Mouse (Mus musculus): Measurements from ENCODE around the gene Olfr1118.
"Not testable (repeated sequence)": the region's sequence is repeated elsewhere in the genome, so short reads cannot be mapped to it uniquely, and the experiment has no call there.

Olfr1118 gene

DNA sequence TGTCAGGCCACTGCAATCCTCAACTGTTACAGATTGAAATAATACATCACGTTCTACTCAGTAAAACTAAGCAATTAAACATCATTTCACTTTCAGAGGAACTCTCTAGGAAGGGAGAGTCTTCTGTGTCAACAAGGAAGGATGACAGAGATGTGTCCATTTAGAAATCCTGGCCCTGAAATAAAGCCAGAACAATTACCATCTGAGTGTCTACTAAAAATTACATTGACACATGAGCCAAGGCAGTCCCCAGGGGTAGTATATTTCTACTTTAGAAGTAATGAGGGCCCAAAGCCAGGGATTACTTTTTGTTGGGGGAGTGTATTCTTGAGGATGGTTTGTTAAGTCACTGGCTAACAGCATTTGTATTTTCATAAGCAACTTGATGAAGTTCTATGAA, at the start of gene Olfr1118:
Gene Olfr1118, plus strand, starts transcription at position 301 of the 400 bp plus-strand sequence.
- no peak for DNase-seq

- DNase-seq = no peak
Measured at GRCm38 (mm10) chr2:87267234-87267633, 40.1 kb upstream of the Olfr1118 start, which contains the start of gene Olfr1116. Olfr1116 (plus strand) TSS chr2:87267534.

DNA sequence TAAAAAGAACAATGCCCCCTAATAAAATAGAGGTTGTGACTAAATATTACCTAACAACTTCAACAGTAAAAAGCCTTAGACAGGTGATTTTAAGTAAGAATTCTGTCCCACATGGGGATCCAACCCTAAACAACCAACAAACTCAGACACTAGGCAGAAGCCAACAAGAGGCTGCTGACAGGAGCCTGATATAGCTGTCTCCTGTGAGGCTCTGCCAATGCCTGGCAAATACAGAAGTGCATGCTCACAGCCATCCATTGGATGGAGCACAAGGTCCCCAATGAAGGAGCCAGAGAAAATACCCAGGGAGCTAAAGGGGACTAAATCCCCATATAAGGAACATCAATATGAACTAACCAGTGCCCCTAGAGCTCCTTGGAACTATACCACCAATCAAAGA, 13.4 kb upstream of the Olfr1118 start:
- not testable (repeated sequence) for DNase-seq

GRCm38 (mm10) chr2:87354515-87354914, 47.1 kb downstream of the Olfr1118 start, which contains the start of gene Olfr1120:
Olfr1120 (plus strand) TSS chr2:87354815.
- no peak for DNase-seq

DNA sequence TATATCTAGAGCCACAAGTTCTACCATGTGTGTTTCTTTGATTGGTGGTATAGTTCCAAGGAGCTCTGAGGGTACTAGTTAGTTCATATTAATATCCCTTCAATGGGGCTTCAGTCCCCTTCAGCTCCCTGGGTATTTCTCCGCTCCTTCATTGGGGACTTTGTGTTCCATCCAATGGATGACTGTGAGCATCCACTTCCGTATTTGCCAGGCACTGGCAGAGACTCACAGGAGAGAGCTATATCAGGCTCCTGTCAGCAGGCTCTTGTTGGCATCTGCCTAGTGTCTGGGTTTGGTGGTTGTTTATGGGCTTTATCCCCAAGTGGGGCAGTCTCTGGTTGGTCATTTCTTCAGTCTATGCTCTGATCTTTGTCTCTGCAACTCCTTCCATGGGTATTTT, 52.7 kb downstream of the Olfr1118 start:
- not testable (repeated sequence) for DNase-seq
